Mouse (Mus musculus) myocyte (in vitro differentiated cells): ENCODE measurements at regions not wholly inside any gene's neighbourhood (a gene's known extent, or its start where the extent isn't known, plus 50 kb on each side); places are given as distances from the start of the nearest gene placed in this dataset.

Source experiments
- CEBPB ChIP-seq: IDR thresholded peaks from 2 replicates; pipeline ENCODE4 v1.6.1; 2011; ENCODE audit warnings: mild to moderate bottlenecking, moderate library complexity; ENCODE audit not compliant: poor library complexity, insufficient read depth, severe bottlenecking
- E2F4 ChIP-seq: IDR thresholded peaks from one replicate; pipeline ENCODE4 v1.6.1; 2011; ENCODE audit warnings: mild to moderate bottlenecking, control low read depth, moderate library complexity; ENCODE audit not compliant: insufficient read depth
- MAX ChIP-seq: IDR thresholded peaks from one replicate; pipeline ENCODE4 v1.6.1; 2011; ENCODE audit warnings: low read depth, mild to moderate bottlenecking, control low read depth
- MYOD1 ChIP-seq, 3 experiments: IDR thresholded peaks; one replicate each; pipeline ENCODE4 v1.6.1; 2011; ENCODE audit warnings: control low read depth in 2 of 3, low read depth in 2 of 3, mild to moderate bottlenecking in 2 of 3, moderate library complexity in 1 of 3; ENCODE audit not compliant: insufficient read length in 2 of 3, control insufficient read depth in 1 of 3
- MYOG ChIP-seq, 3 experiments: IDR thresholded peaks; one replicate each; pipeline ENCODE4 v1.6.1; 2011; ENCODE audit warnings: control low read depth in 2 of 3, low read depth in 2 of 3, mild to moderate bottlenecking in 2 of 3; ENCODE audit not compliant: insufficient read length in 2 of 3, control insufficient read depth in 1 of 3, insufficient read depth in 1 of 3
- POLR2A ChIP-seq: IDR thresholded peaks from one replicate; pipeline ENCODE4 v1.6.1; 2011; ENCODE audit warnings: low read depth, mild to moderate bottlenecking, control low read depth, moderate library complexity; ENCODE audit not compliant: insufficient read length
- POLR2AphosphoS2 ChIP-seq: IDR thresholded peaks from one replicate; pipeline ENCODE4 v1.6.1; 2011; ENCODE audit warnings: low read depth, control low read depth; ENCODE audit not compliant: insufficient read length
- REST ChIP-seq: IDR thresholded peaks from one replicate; pipeline ENCODE4 v1.6.1; 2011; ENCODE audit warnings: mild to moderate bottlenecking, control low read depth, moderate library complexity; ENCODE audit not compliant: insufficient read depth, insufficient read length
- SRF ChIP-seq: IDR thresholded peaks from one replicate; pipeline ENCODE4 v1.6.1; 2011; ENCODE audit warnings: low read depth; ENCODE audit not compliant: control insufficient read depth, insufficient read length
- TCF12 ChIP-seq: IDR thresholded peaks from one replicate; pipeline ENCODE4 v1.6.1; 2011; ENCODE audit warnings: mild to moderate bottlenecking, control low read depth; ENCODE audit not compliant: poor library complexity, insufficient read depth, severe bottlenecking
- TCF3 ChIP-seq: IDR thresholded peaks from one replicate; pipeline ENCODE4 v1.6.1; 2011; ENCODE audit warnings: low read depth, control low read depth; ENCODE audit not compliant: insufficient read length
- USF1 ChIP-seq: IDR thresholded peaks from one replicate; pipeline ENCODE4 v1.6.1; 2011; ENCODE audit warnings: low read depth, mild to moderate bottlenecking, control low read depth, moderate library complexity

- no peak for TF ChIP-seq CEBPB
- no peak for TF ChIP-seq POLR2A
- no peak for TF ChIP-seq MAX
- no peak for TF ChIP-seq E2F4
- no peak for TF ChIP-seq USF1
- TF ChIP-seq REST, result no peak
- no peak for TF ChIP-seq MYOG (IDR thresholded peaks at IDR 0.05; ENCODE audit: control insufficient read depth in 1 of 3, insufficient read depth in 1 of 3, insufficient read length in 2 of 3, low read depth in 2 of 3)
- TF ChIP-seq TCF12, result no peak
- no peak for TF ChIP-seq POLR2AphosphoS2
- no peak for TF ChIP-seq MYOD1 (IDR thresholded peaks at IDR 0.05; ENCODE audit: control insufficient read depth in 1 of 3, insufficient read length in 2 of 3, low read depth in 2 of 3)
- no peak for TF ChIP-seq TCF3
- no peak for TF ChIP-seq SRF
These were observed 335.5 kb downstream of the Gja1 start for GRCm38 (mm10) chr10:56712611-56713105.
